Mouse (Mus musculus): ENCODE data around the gene Ftl1.

DNA sequence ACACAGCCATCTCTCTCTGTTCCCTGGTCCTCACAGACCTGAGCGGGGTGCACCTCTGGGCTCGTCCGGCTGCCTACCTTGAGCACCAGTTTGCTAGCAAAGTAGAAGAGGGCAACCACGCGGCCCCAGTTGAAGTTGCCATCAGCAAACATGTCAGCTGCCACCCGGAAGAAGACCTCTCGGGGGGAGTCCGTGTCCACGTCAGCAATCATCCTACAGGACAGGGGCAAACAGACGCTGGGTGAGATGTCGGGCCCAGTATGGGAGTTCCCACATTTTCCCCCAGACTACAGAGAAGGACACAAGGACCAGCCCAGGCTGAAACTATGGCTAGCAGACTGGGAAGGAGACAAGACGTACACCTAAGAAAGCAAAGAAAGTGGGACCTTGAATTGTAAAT, 5.4 kb upstream of the Ftl1 start:
- no peak for TF ChIP-seq ZNF384 (IDR thresholded peaks at IDR 0.05; ENCODE audit: low read depth, low read length)
- TF ChIP-seq MAFK (IDR thresholded peaks at IDR 0.05; ENCODE audit: insufficient read depth, low read depth, low read length): no peak
- no peak for TF ChIP-seq ZC3H11A (IDR thresholded peaks at IDR 0.05; ENCODE audit: borderline replicate concordance, low read depth, low read length)
- TF ChIP-seq HCFC1 (IDR thresholded peaks at IDR 0.05; ENCODE audit: borderline replicate concordance, insufficient read depth, low read length): no peak
